Mouse (Mus musculus): Measurements from ENCODE around the gene Tex44. TPM values are rescaled to one million over a fixed set of nuclear protein-coding genes. Genes with fewer than 3 reads are reported as not detected.

Tex44 gene
- polyA plus RNA-seq, 1 experiment from 2014 or later: not detected

GRCm38 (mm10) chr1:86439487-86440170 is 13.5 kb downstream of the Tex44 start:
- Histone ChIP-seq H3K4me2 (replicated peaks; ENCODE audit: low read depth, low read length) (no peak overlapping the region; the same call in 1 of the 2 replicates), H3K9ac (ENCODE audit: low read depth, low read length) (no peak overlapping the region; the same call in 1 of the 2 replicates), H3K27me3 (ENCODE audit: control insufficient read depth, insufficient read depth, low read length) (no peaks in the 10 kb centered on the region), H3K36me3 (ENCODE audit: control insufficient read depth, insufficient read depth, low read length) (no peaks in the 10 kb centered on the region), H3K27ac (ENCODE audit: low read depth, low read length) (no peak overlapping the region), H3K4me1 (ENCODE audit: control insufficient read depth, insufficient read depth, low read length) (peaks cover 36% of the 10 kb centered on the region), H3K4me3 (ENCODE audit: low read length) (no peak overlapping the region), H3K9me3 (ENCODE audit: control insufficient read depth, low read length) (no peaks in the 10 kb centered on the region)
- no peak for ATAC-seq (ENCODE audit: low FRiP score, low TSS enrichment)
- 33% methylated on average over 8 of the region's 8 CpGs for WGBS

DNA sequence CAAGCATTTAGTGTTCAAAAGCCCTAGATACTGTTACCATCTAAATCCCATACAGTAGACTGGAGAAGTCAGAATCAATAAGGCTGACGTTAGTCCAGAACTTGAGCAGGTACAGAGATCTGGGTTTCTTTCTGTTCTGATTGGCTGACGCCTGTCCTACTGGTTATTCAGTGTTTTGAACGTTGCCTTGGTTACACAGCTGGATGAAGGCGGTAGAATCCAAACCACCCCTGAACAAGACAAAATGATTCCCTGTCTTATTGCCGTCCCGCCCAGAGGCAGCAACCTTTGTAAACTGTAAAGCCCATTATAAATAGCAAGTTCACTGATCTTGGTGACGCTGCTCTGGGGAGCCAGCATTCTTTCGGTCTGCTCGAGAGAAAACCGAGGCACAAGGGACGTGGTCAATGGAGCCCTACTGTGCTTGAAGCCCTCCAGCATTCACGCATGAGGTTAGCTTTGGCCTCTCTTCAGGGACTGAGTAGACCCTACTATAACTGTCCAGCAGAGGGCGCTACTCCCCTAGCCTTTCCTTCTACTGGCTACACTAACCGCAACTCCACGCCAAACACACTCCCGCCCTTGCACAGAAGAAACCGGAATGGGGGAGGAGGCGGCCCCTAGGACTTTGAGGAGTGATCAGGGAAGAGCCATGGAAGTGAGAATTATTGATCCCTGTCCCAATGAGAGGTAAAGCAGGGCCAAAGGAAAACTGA is 14.2 kb downstream of the Tex44 start:
- Histone ChIP-seq H3K4me1 (ENCODE audit: control insufficient read depth, insufficient read depth, low read length) (peaks cover 29% of the 10 kb centered on the region), H3K27ac (ENCODE audit: low read depth, low read length) (peak overlapping the region; percentile 98), H3K9ac (ENCODE audit: low read depth, low read length) (peak overlapping the region; percentile 72; the same call in 1 of the 2 replicates), H3K27me3 (ENCODE audit: control insufficient read depth, insufficient read depth, low read length) (no peaks in the 10 kb centered on the region), H3K9me3 (ENCODE audit: control insufficient read depth, low read length) (no peaks in the 10 kb centered on the region), H3K36me3 (ENCODE audit: control insufficient read depth, insufficient read depth, low read length) (no peaks in the 10 kb centered on the region), H3K4me3 (ENCODE audit: low read length) (peak overlapping the region; percentile 35), H3K4me2 (replicated peaks; ENCODE audit: low read depth, low read length) (peak overlapping the region; percentile 58)
- WGBS: 5% methylated on average over 18 of the region's 18 CpGs
- ATAC-seq (ENCODE audit: low FRiP score, low TSS enrichment): peak; percentile 83

GRCm38 (mm10) chr1:86440887-86441723 is 15.0 kb downstream of the Tex44 start:
- Histone ChIP-seq H3K36me3 (ENCODE audit: control insufficient read depth, insufficient read depth, low read length) (no peaks in the 10 kb centered on the region), H3K9me3 (ENCODE audit: control insufficient read depth, low read length) (no peaks in the 10 kb centered on the region), H3K9ac (ENCODE audit: low read depth, low read length) (peak overlapping the region; percentile 72), H3K27ac (ENCODE audit: low read depth, low read length) (peak overlapping the region; percentile 98), H3K4me3 (ENCODE audit: low read length) (peak overlapping the region; percentile 35), H3K27me3 (ENCODE audit: control insufficient read depth, insufficient read depth, low read length) (no peaks in the 10 kb centered on the region), H3K4me1 (ENCODE audit: control insufficient read depth, insufficient read depth, low read length) (peaks cover 25% of the 10 kb centered on the region), H3K4me2 (replicated peaks; ENCODE audit: low read depth, low read length) (peak overlapping the region; percentile 58)
- under 1% methylated on average over 29 of the region's 29 CpGs for WGBS
- ATAC-seq (ENCODE audit: low FRiP score, low TSS enrichment): peak; percentile 53

DNA sequence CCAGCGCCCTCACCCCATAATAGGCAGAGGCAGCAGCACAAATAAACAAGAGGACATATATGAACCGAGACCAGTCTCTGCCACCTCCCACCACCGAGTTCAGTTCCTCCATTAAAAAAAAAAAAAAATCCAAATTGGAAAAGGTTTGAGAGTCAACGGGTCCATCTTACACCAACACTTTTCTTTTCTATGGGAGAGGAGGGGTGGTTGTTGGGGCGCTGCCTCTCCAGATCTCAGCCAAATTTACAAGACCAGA is 15.5 kb downstream of the Tex44 start:
- Histone ChIP-seq H3K9me3 (ENCODE audit: control insufficient read depth, low read length) (no peaks in the 10 kb centered on the region), H3K9ac (ENCODE audit: low read depth, low read length) (peak overlapping the region; percentile 72), H3K27me3 (ENCODE audit: control insufficient read depth, insufficient read depth, low read length) (no peaks in the 10 kb centered on the region), H3K4me3 (ENCODE audit: low read length) (peak overlapping the region; percentile 35), H3K4me1 (ENCODE audit: control insufficient read depth, insufficient read depth, low read length) (peaks cover 22% of the 10 kb centered on the region), H3K36me3 (ENCODE audit: control insufficient read depth, insufficient read depth, low read length) (no peaks in the 10 kb centered on the region), H3K27ac (ENCODE audit: low read depth, low read length) (peak overlapping the region; percentile 98), H3K4me2 (replicated peaks; ENCODE audit: low read depth, low read length) (peak overlapping the region; percentile 58)
- no peak; the same call in 1 of the 2 replicates for ATAC-seq (ENCODE audit: low FRiP score, low TSS enrichment)
- WGBS: 2% methylated on average over 5 of the region's 5 CpGs

DNA sequence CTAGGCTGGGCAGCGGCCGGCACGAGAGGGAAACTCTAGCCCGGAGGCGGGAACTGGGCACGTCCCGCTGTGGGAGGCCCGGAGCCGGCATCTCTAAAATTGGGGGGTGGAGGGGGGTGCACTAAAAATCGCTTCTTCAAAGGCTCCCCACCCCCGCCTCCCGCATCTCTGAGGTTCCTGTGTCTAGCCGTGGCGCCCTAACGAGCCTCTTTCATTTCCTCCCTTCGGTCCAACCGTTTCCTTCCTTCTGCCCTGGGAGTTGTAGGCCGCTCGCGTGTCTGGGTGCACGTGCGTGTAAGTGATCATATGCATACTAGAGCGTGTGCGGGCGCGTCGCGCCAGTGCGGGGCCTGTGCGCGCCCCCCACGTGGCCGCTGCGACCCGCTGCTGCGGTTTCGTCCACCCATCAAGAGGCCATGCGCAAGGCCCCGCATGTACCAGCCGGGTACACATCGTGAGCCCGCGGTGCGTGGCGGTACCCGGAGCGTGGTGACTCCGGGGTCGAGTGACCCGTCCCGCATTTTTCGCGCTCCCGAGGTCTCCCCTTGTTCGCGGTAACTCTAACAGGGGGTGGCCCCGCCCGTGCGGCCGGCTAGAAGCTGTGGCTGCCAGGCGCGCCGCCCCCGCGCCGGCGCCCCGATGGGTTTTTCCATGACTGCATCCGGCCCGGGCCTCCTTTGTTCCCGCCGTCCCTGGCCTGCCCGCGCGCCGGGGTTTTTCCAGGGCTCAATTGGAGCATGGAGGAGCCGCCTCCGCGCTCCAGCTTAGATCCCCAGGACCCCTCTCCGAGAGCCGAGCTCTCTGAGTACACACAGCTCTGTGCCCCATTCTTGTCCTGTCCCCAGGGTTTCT is 16.1 kb downstream of the Tex44 start:
- WGBS: under 1% methylated on average over 81 of the region's 81 CpGs
- H3K36me3 ChIP-seq (ENCODE audit: control insufficient read depth, insufficient read depth, low read length): no peaks in the 10 kb centered on the region

GRCm38 (mm10) chr1:86442832-86443231 is 16.7 kb downstream of the Tex44 start:
- peak overlapping the region; percentile 58 for H3K4me2 ChIP-seq (replicated peaks; ENCODE audit: low read depth, low read length)
- no peaks in the 10 kb centered on the region for H3K27me3 ChIP-seq (ENCODE audit: control insufficient read depth, insufficient read depth, low read length)
- H3K27ac ChIP-seq (ENCODE audit: low read depth, low read length): peak overlapping the region; percentile 98
- 1% methylated on average over 24 of the region's 24 CpGs for WGBS
- peak overlapping the region; percentile 35 for H3K4me3 ChIP-seq (ENCODE audit: low read length)
- H3K9ac ChIP-seq (ENCODE audit: low read depth, low read length): peak overlapping the region; percentile 72
- no peaks in the 10 kb centered on the region for H3K9me3 ChIP-seq (ENCODE audit: control insufficient read depth, low read length)
- H3K4me1 ChIP-seq (ENCODE audit: control insufficient read depth, insufficient read depth, low read length): peaks cover 22% of the 10 kb centered on the region
- ATAC-seq (ENCODE audit: low FRiP score, low TSS enrichment): 0 out of 2 replicates have a peak, but pooled peaks have one; percentile 1
- H3K36me3 ChIP-seq (ENCODE audit: control insufficient read depth, insufficient read depth, low read length): no peaks in the 10 kb centered on the region

More for the DNA sequence above, 16.1 kb downstream of the Tex44 start:
- Histone ChIP-seq H3K4me2 (replicated peaks; ENCODE audit: low read depth, low read length) (peak overlapping the region; percentile 58), H3K27me3 (ENCODE audit: control insufficient read depth, insufficient read depth, low read length) (no peaks in the 10 kb centered on the region), H3K4me1 (ENCODE audit: control insufficient read depth, insufficient read depth, low read length) (peaks cover 19% of the 10 kb centered on the region), H3K9me3 (ENCODE audit: control insufficient read depth, low read length) (no peaks in the 10 kb centered on the region), H3K27ac (ENCODE audit: low read depth, low read length) (peak overlapping the region; percentile 98), H3K4me3 (ENCODE audit: low read length) (peak overlapping the region; percentile 35), H3K9ac (ENCODE audit: low read depth, low read length) (peak overlapping the region; percentile 72)
- ATAC-seq (ENCODE audit: low FRiP score, low TSS enrichment): peak; percentile 60

DNA sequence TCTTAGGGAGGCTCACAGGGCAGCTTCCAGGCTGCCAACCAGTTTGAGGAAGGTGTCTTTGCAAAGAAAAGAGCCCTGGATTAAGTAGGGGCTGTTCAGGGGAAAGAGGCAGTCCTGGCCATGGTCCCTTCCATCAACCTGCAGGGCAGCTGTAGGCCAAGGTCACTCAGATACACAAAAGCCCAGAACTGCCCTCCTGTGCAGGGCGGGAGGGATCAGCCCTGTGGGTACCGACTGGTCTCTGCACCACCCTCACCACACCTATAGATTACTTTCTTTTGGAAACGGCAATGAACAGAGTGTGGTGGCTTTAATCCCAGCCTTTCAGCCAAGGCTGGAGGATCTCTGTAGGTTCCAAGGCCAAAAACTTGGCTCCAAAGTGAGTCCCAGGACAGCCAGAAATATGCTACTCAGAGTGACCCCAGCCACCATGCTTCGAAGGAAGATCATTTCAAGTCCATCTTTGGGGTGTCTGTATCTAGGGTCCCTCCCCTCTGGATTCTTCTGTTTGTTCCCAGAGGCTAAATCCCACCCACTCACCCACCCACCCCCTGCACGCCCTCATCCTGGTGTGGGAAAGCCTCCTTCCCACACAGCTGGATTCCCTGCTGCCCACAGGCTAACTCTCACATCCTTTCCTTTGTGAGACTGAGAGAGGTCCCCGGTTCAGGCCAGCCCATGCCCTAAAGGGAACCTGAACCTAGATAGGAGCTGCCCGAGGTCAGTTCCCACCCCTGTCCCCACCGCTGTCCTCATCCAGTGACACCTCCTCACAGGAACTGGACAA is 17.4 kb downstream of the Tex44 start:
- H3K27me3 ChIP-seq (ENCODE audit: control insufficient read depth, insufficient read depth, low read length): no peaks in the 10 kb centered on the region
- peak overlapping the region; percentile 72; the same call in 1 of the 2 replicates for H3K9ac ChIP-seq (ENCODE audit: low read depth, low read length)
- no peaks in the 10 kb centered on the region for H3K36me3 ChIP-seq (ENCODE audit: control insufficient read depth, insufficient read depth, low read length)
- 48% methylated on average over 8 of the region's 8 CpGs for WGBS
- H3K4me2 ChIP-seq (replicated peaks; ENCODE audit: low read depth, low read length): peak overlapping the region; percentile 58
- H3K4me3 ChIP-seq (ENCODE audit: low read length): peak overlapping the region; percentile 35; the same call in 1 of the 2 replicates
- no peak for ATAC-seq (ENCODE audit: low FRiP score, low TSS enrichment)
- peak overlapping the region; percentile 98 for H3K27ac ChIP-seq (ENCODE audit: low read depth, low read length)
- H3K4me1 ChIP-seq (ENCODE audit: control insufficient read depth, insufficient read depth, low read length): peaks cover 29% of the 10 kb centered on the region
- H3K9me3 ChIP-seq (ENCODE audit: control insufficient read depth, low read length): no peaks in the 10 kb centered on the region
